Mouse (Mus musculus) left cerebral cortex, adult 2 months (tissue): ENCODE measurements around the gene Syvn1. TPM values are rescaled to one million over a fixed set of nuclear protein-coding genes. Genes with fewer than 3 reads are reported as not detected.
"Not testable (repeated sequence)": the region's sequence is repeated elsewhere in the genome, so short reads cannot be mapped to it uniquely, and the experiment has no call there.

ENCODE experiments used
- DNase-seq, 2 experiments: peaks; one replicate each; pipeline ENCODE4 v3.0.0; 2021 to 2022; ENCODE audit warnings: low spot score in 2 of 2, mixed read lengths in 1 of 2; ENCODE audit errors: extremely low spot score in 1 of 2
- H3K27ac ChIP-seq: fragments of 200-600 bp; 2 replicates; pipeline ENCODE4 v1.8.1; 2022
- H3K4me3 ChIP-seq: fragments of 200-600 bp; 2 replicates; pipeline ENCODE4 v1.8.1; 2022
- CTCF ChIP-seq: fragments of 200-600 bp; IDR thresholded peaks from 2 replicates; pipeline ENCODE4 v1.8.1; 2022; ENCODE audit warnings: antibody characterized with exemption, mild to moderate bottlenecking, moderate library complexity
- intact Hi-C: fragments of 180-260 bp; cut with DNase I; formaldehyde crosslinking; loops from one replicate; pipeline ENCODE4 v1.15.1; 2025
- total RNA-seq, 2 experiments: library from RNA; stranded (reverse); gene quantifications; 2 replicates each; pipeline ENCODE4 v1.2.3; 2021

The Syvn1 gene
- total RNA-seq, 2 experiments from 2014 or later = 45.7 to 45.8 TPM

GRCm38 (mm10) chr19:6044102-6044501, 2.3 kb upstream of the Syvn1 start:
- H3K27ac ChIP-seq, DNase-seq, H3K4me3 ChIP-seq: not testable (repeated sequence)
- TF ChIP-seq CTCF = peak; percentile 46
- intact Hi-C loops = loop anchor here (10.0 kb wide), 1 partner anchor 259 kb away; no protein-coding TSS in a partner anchor

GRCm38 (mm10) chr19:6045366-6046293, 746 bp upstream of the Syvn1 start:
- intact Hi-C loops = loop anchor here (1.0 to 10.0 kb wide), 4 partner anchors 32 to 261 kb away; partner anchors contain the start of genes Pola2, Snx15 and Vps51
- no peak for DNase-seq
- Histone ChIP-seq H3K27ac (peak overlapping the region; percentile 99), H3K4me3 (peak overlapping the region; percentile 64)
- no peak; the same call in none of the 2 replicates for TF ChIP-seq CTCF

GRCm38 (mm10) chr19:6047154-6047898, 950 bp downstream of the Syvn1 start:
- TF ChIP-seq CTCF = no peak
- DNase-seq = no peak
- Histone ChIP-seq H3K27ac (peak overlapping the region; percentile 99), H3K4me3 (peak overlapping the region; percentile 64)
- intact Hi-C loops = loop anchor here (1.0 to 10.0 kb wide), 4 partner anchors 10 to 263 kb away; partner anchors contain the start of genes Fau, Mrpl49, Pola2 and Snx15

GRCm38 (mm10) chr19:6047899-6048166, 1.5 kb downstream of the Syvn1 start:
- intact Hi-C loops = loop anchor here (1.0 to 10.0 kb wide), 4 partner anchors 9 to 263 kb away; partner anchors contain the start of genes Fau, Mrpl49, Pola2 and Snx15
- H3K27ac ChIP-seq = peak overlapping the region; percentile 99; the same call in 1 of the 2 replicates
- peak overlapping the region; percentile 64 for H3K4me3 ChIP-seq
- TF ChIP-seq CTCF = no peak
- no peak for DNase-seq

GRCm38 (mm10) chr19:6048681-6049410, 2.5 kb downstream of the Syvn1 start:
- Histone ChIP-seq H3K27ac (no peak overlapping the region), H3K4me3 (no peak overlapping the region)
- TF ChIP-seq CTCF = no peak
- no peak for DNase-seq
- intact Hi-C loops = loop anchor here (5.0 to 10.0 kb wide), 2 partner anchors 78 to 264 kb away; partner anchors contain the start of gene Snx15

GRCm38 (mm10) chr19:6052516-6052915, 6.1 kb downstream of the Syvn1 start:
- DNase-seq = no peak
- H3K27ac ChIP-seq = no peak overlapping the region
- no peak overlapping the region for H3K4me3 ChIP-seq
- TF ChIP-seq CTCF = no peak
- intact Hi-C loops = no loop called here

GRCm38 (mm10) chr19:6054296-6054695, 7.9 kb downstream of the Syvn1 start:
- Histone ChIP-seq H3K4me3 (no peak overlapping the region), H3K27ac (no peak overlapping the region)
- DNase-seq = no peak
- TF ChIP-seq CTCF = no peak
- intact Hi-C loops = no loop called here

GRCm38 (mm10) chr19:6056696-6057095, 10.3 kb downstream of the Syvn1 start:
- Histone ChIP-seq H3K27ac (no peak overlapping the region), H3K4me3 (peak overlapping the region; percentile 86)
- DNase-seq = no peak
- intact Hi-C loops = loop anchor here (1.0 kb wide), 1 partner anchor 9 kb away; no protein-coding TSS in a partner anchor
- TF ChIP-seq CTCF = no peak

GRCm38 (mm10) chr19:6057313-6058096, 11.1 kb downstream of the Syvn1 start, which contains the start of the genes Mrpl49 and Fau:
Gene Mrpl49 (minus strand): TSS chr19:6057785.
Gene Fau (plus strand): TSS chr19:6057844.
- DNase-seq = peak; percentile 99 to 100
- H3K4me3 ChIP-seq = peak within 1 kb of the TSS; percentile 86
- intact Hi-C loops = loop anchor here (1.0 kb wide), 1 partner anchor 10 kb away; no protein-coding TSS in a partner anchor
- TF ChIP-seq CTCF = no peak
- H3K27ac ChIP-seq = peak within 1 kb of the TSS; percentile 94

- peak overlapping the region; percentile 94 for H3K27ac ChIP-seq
- DNase-seq = no peak
- intact Hi-C loops = no loop called here
- peak overlapping the region; percentile 86 for H3K4me3 ChIP-seq
- TF ChIP-seq CTCF = no peak
These were observed 12.1 kb downstream of the Syvn1 start for GRCm38 (mm10) chr19:6058513-6058912.

GRCm38 (mm10) chr19:6058966-6059365, 12.6 kb downstream of the Syvn1 start:
- Histone ChIP-seq H3K4me3 (peak overlapping the region; percentile 86), H3K27ac (no peak overlapping the region)
- intact Hi-C loops = no loop called here
- TF ChIP-seq CTCF = no peak
- no peak for DNase-seq
